22 mouse cellular contexts compared by ENCODE assay signal in the genomic region with DNA sequence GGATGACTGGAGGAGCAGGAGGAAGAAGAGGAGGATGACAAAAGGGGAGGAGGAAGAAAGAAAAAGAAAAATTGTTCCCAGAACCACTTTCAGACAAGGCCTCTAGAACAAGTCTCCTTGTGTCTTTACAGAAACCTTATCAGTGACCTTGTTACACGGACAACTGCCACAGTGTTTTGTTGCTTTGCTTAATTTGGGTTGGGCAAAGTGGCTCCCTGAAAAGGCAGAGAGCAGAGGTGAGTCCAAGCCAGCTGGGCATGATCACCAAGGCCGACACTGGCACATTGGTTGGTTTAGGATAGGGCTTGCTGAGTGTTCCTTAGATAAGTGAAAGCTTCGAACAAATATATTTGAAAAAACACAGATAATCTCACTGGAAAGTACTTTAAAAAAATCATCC.
DNase-seq lines count a peak whose midpoint lies in the region; ATAC-seq and TF ChIP-seq lines count a peak whose summit lies in the region.
"Had no signal": no experiment of that assay in that cellular context is flagged by ENCODE, and none has a peak within 500 bp of the region (broad histone marks: within the 10 kb centered on the region; RNA-seq: fewer than 3 reads in every experiment).

No protein-coding gene starts in this region.

- H3K27me3 ChIP-seq in heart, embryonic 11.5 days (ENCODE audit: control insufficient read depth, insufficient read depth, low read length), result no peaks in the 10 kb centered on the region
- H3K27me3 ChIP-seq in midbrain, embryonic 11.5 days (ENCODE audit: control insufficient read depth, insufficient read depth, low read length), result no peaks in the 10 kb centered on the region
- no peaks in the 10 kb centered on the region for H3K27me3 ChIP-seq in midbrain, postnatal 0 days (ENCODE audit: insufficient read depth, low read length)
- H3K27me3 ChIP-seq in heart, postnatal 0 days (ENCODE audit: control insufficient read depth, insufficient read depth, low read length), result no peaks in the 10 kb centered on the region
- H3K27me3 ChIP-seq: forebrain, embryonic 15.5 days; hindbrain, embryonic 12.5 days; midbrain, embryonic 15.5 days; neural tube, embryonic 15.5 days had no signal

- H3K9ac ChIP-seq in heart, embryonic 11.5 days (ENCODE audit: low read depth, low read length), result no peak overlapping the region
- H3K9ac ChIP-seq in midbrain, embryonic 11.5 days (ENCODE audit: low read length), result no peak overlapping the region
- no peak overlapping the region for H3K9ac ChIP-seq in midbrain, postnatal 0 days (replicated peaks; ENCODE audit: low read length, poor library complexity, severe bottlenecking)
- no peak overlapping the region for H3K9ac ChIP-seq in heart, postnatal 0 days (replicated peaks; ENCODE audit: low read depth, low read length)
- H3K9ac ChIP-seq: forebrain, embryonic 15.5 days; hindbrain, embryonic 12.5 days; liver, postnatal 0 days; midbrain, embryonic 15.5 days; neural tube, embryonic 15.5 days had no signal

- intact Hi-C loops in heart, postnatal 25 days (cut with DNase I), result no loop called here

- no peak for TF ChIP-seq EP300 in heart, postnatal 0 days (IDR thresholded peaks at IDR 0.05; ENCODE audit: low read depth)

- TF ChIP-seq CTCF in midbrain, postnatal 0 days (IDR thresholded peaks at IDR 0.05), result no peak
- TF ChIP-seq CTCF in heart, postnatal 0 days (IDR thresholded peaks at IDR 0.05; ENCODE audit: low read depth), result no peak

- H3K4me3 ChIP-seq in heart, embryonic 11.5 days (ENCODE audit: low read depth, low read length), result no peak overlapping the region
- H3K4me3 ChIP-seq in midbrain, embryonic 11.5 days (ENCODE audit: low read depth, low read length), result no peak overlapping the region
- no peak overlapping the region for H3K4me3 ChIP-seq in midbrain, postnatal 0 days (ENCODE audit: low read depth, low read length)
- no peak overlapping the region for H3K4me3 ChIP-seq in heart, postnatal 0 days (ENCODE audit: low read depth, low read length)
- H3K4me3 ChIP-seq: forebrain, embryonic 15.5 days; hindbrain, embryonic 12.5 days; limb, embryonic 10.5 days; midbrain, embryonic 15.5 days; neural tube, embryonic 15.5 days had no signal

- ATAC-seq in heart, embryonic 11.5 days (replicated peaks; ENCODE audit: insufficient number of reproducible peaks, low FRiP score, low TSS enrichment), result no peak
- no peak for ATAC-seq in midbrain, embryonic 11.5 days (ENCODE audit: low FRiP score)
- no peak for ATAC-seq in midbrain, postnatal 0 days (ENCODE audit: low FRiP score)
- ATAC-seq in heart, postnatal 0 days (ENCODE audit: insufficient read depth, low read depth), result no peak
- ATAC-seq: forebrain, embryonic 15.5 days; midbrain, embryonic 15.5 days had no signal

- no peak overlapping the region for H3K4me2 ChIP-seq in heart, embryonic 11.5 days
- no peak overlapping the region for H3K4me2 ChIP-seq in midbrain, embryonic 11.5 days
- H3K4me2 ChIP-seq in midbrain, postnatal 0 days (ENCODE audit: low read depth, low read length, poor library complexity, severe bottlenecking), result no peak overlapping the region
- H3K4me2 ChIP-seq in heart, postnatal 0 days (ENCODE audit: low read depth, low read length), result no peak overlapping the region
- H3K4me2 ChIP-seq: forebrain, embryonic 15.5 days; hindbrain, embryonic 12.5 days; midbrain, embryonic 15.5 days; neural tube, embryonic 15.5 days had no signal

- peak overlapping the region; percentile 37 for H3K27ac ChIP-seq in heart, embryonic 11.5 days (ENCODE audit: low read depth, low read length)
- H3K27ac ChIP-seq in midbrain, embryonic 11.5 days (ENCODE audit: low read depth, low read length), result no peak overlapping the region
- H3K27ac ChIP-seq in midbrain, postnatal 0 days (ENCODE audit: low read depth, low read length), result no peak overlapping the region
- H3K27ac ChIP-seq in heart, postnatal 0 days (ENCODE audit: low read depth), result peak overlapping the region; percentile 49
- H3K27ac ChIP-seq: forebrain, embryonic 15.5 days; hindbrain, embryonic 12.5 days; limb, embryonic 10.5 days; midbrain, embryonic 15.5 days; neural tube, embryonic 15.5 days had no signal

- no peak for DNase-seq in heart, postnatal 25 days (ENCODE audit: low spot score)
- DNase-seq in midbrain, embryonic 11.5 days (ENCODE audit: low spot score, missing footprints), result peak; percentile 83
- no peak for DNase-seq in midbrain, postnatal 0 days (ENCODE audit: low spot score)
- DNase-seq in heart, postnatal 0 days (ENCODE audit: low spot score), result peak; percentile 52
- no peak for DNase-seq in right cerebral cortex, adult 2 months (ENCODE audit: low spot score in 2 of 2)
- no peak for DNase-seq in adrenal gland, adult (ENCODE audit: inconsistent age in 2 of 2, low spot score in 1 of 2)
- DNase-seq: adrenal gland, postnatal 36 days; B cell, adult 2 months; cerebellum, adult 11-12 months; cerebellum, postnatal 25 days; embryo, embryonic 11 days; layer of hippocampus, adult 9-11 months; liver, postnatal 0 days; lung, postnatal 14 days; right cerebral cortex, postnatal 25 days; thymus, adult 2 months had no signal

- H3K9me3 ChIP-seq in heart, embryonic 11.5 days (replicated peaks; ENCODE audit: control insufficient read depth, low read length), result no peaks in the 10 kb centered on the region
- H3K9me3 ChIP-seq in midbrain, embryonic 11.5 days (ENCODE audit: control insufficient read depth, low read length), result no peaks in the 10 kb centered on the region
- no peaks in the 10 kb centered on the region for H3K9me3 ChIP-seq in midbrain, postnatal 0 days (ENCODE audit: low read length)
- no peaks in the 10 kb centered on the region for H3K9me3 ChIP-seq in heart, postnatal 0 days (replicated peaks; ENCODE audit: control insufficient read depth, low read length)
- H3K9me3 ChIP-seq: forebrain, embryonic 15.5 days; hindbrain, embryonic 12.5 days; limb, embryonic 10.5 days; midbrain, embryonic 15.5 days; neural tube, embryonic 15.5 days had no signal

- WGBS in heart, embryonic 11.5 days (ENCODE audit: insufficient replicate concordance), result 35% methylated on average over 3 of the region's 3 CpGs
- WGBS in midbrain, embryonic 11.5 days, result 86% methylated on average over 3 of the region's 3 CpGs
- 82% methylated on average over 3 of the region's 3 CpGs for WGBS in midbrain, postnatal 0 days
- 45% methylated on average over 3 of the region's 3 CpGs for WGBS in heart, postnatal 0 days

- H3K36me3 ChIP-seq in heart, embryonic 11.5 days (ENCODE audit: control insufficient read depth, insufficient read depth, low read length), result no peaks in the 10 kb centered on the region
- H3K36me3 ChIP-seq in midbrain, embryonic 11.5 days (ENCODE audit: control insufficient read depth, insufficient read depth, low read length), result no peaks in the 10 kb centered on the region
- H3K36me3 ChIP-seq in midbrain, postnatal 0 days (ENCODE audit: insufficient read depth, low read length), result no peaks in the 10 kb centered on the region
- H3K36me3 ChIP-seq in heart, postnatal 0 days (replicated peaks; ENCODE audit: control insufficient read depth, insufficient read depth, low read length), result no peaks in the 10 kb centered on the region
- H3K36me3 ChIP-seq: forebrain, embryonic 15.5 days; hindbrain, embryonic 12.5 days; limb, embryonic 10.5 days; midbrain, embryonic 15.5 days; neural tube, embryonic 15.5 days had no signal

- H3K4me1 ChIP-seq in heart, embryonic 11.5 days (ENCODE audit: control insufficient read depth, insufficient read depth, low read length), result peaks cover 13% of the 10 kb centered on the region
- no peaks in the 10 kb centered on the region for H3K4me1 ChIP-seq in midbrain, embryonic 11.5 days (ENCODE audit: control insufficient read depth, insufficient read depth, low read length)
- no peaks in the 10 kb centered on the region for H3K4me1 ChIP-seq in midbrain, postnatal 0 days (ENCODE audit: insufficient read depth, low read length)
- H3K4me1 ChIP-seq in heart, postnatal 0 days (ENCODE audit: control insufficient read depth, insufficient read depth), result peaks cover 13% of the 10 kb centered on the region
- H3K4me1 ChIP-seq: forebrain, embryonic 15.5 days had no signal

Comparison
In these comparisons a context has a peak if more than half of its experiments do, and no peak if none do; other contexts are left out.
1. DNase-seq: peak in midbrain, embryonic 11.5 days (single experiment) and heart, postnatal 0 days (single experiment); none in heart, postnatal 25 days (single experiment), midbrain, postnatal 0 days (single experiment), right cerebral cortex, adult 2 months (0 of 2) and adrenal gland, adult (0 of 2).
2. H3K27ac ChIP-seq: peak in heart, embryonic 11.5 days (single experiment) and heart, postnatal 0 days (single experiment); none in midbrain, embryonic 11.5 days (single experiment) and midbrain, postnatal 0 days (single experiment).